Mouse (Mus musculus) heart, embryonic 16.5 days (tissue): ENCODE measurements around the gene Gar1. TPM values are rescaled to one million over a fixed set of nuclear protein-coding genes. Genes with fewer than 3 reads are reported as not detected.
A peak's percentile ranks its signal among the peaks of the same experiment; 100 is the strongest.

Source experiments
- ATAC-seq: fragments of 200-750 bp; cut with Nextera tagmentation; replicated peaks from 2 replicates; pipeline ENCODE4 v1.8.0; 2017; ENCODE audit warnings: moderate number of reproducible peaks; ENCODE audit not compliant: insufficient read depth, low FRiP score; ENCODE audit errors: extremely low read depth
- H3K27ac ChIP-seq: fragments of 300-500 bp; sonication (generic); 2 replicates; pipeline ENCODE4 v1.5.1; 2014; ENCODE audit warnings: mild to moderate bottlenecking, low read length, control low read depth, moderate library complexity
- H3K27me3 ChIP-seq: fragments of 300-500 bp; sonication (generic); 2 replicates; pipeline ENCODE4 v1.6.1; 2014; ENCODE audit warnings: low read length, mixed read lengths; ENCODE audit not compliant: control insufficient read depth, insufficient read depth
- H3K36me3 ChIP-seq: fragments of 300-500 bp; sonication (generic); 2 replicates; pipeline ENCODE4 v1.6.1; 2014; ENCODE audit not compliant: control insufficient read depth, insufficient read depth
- H3K4me1 ChIP-seq: fragments of 300-500 bp; sonication (generic); 2 replicates; pipeline ENCODE4 v1.6.1; 2014; ENCODE audit warnings: low read length, mixed read lengths; ENCODE audit not compliant: control insufficient read depth, insufficient read depth
- H3K4me2 ChIP-seq: fragments of 300-500 bp; sonication (generic); 2 replicates; pipeline ENCODE4 v1.6.1; 2014; ENCODE audit warnings: low read depth, mild to moderate bottlenecking, control low read depth, low read length
- H3K4me3 ChIP-seq: fragments of 300-500 bp; sonication (generic); 2 replicates; pipeline ENCODE4 v1.5.1; 2014; ENCODE audit warnings: mild to moderate bottlenecking, control low read depth, low read length
- H3K9ac ChIP-seq: fragments of 300-500 bp; sonication (generic); 2 replicates; pipeline ENCODE4 v1.6.1; 2014; ENCODE audit warnings: low read length, control low read depth
- H3K9me3 ChIP-seq: fragments of 300-500 bp; sonication (generic); replicated peaks from 2 replicates; pipeline ENCODE4 v1.6.1; 2016; ENCODE audit warnings: low read length; ENCODE audit not compliant: control insufficient read depth
- WGBS: fragments of 180-500 bp; shearing (Covaris S2); extraction: QIAGEN DNeasy Blood & Tissue Kit; methylation state at CpG from one replicate; pipeline ENCODE4 v1.1.7; 2014; 5-methylcytosine and 5-hydroxymethylcytosine counted together
- polyA plus RNA-seq: library from polyadenylated mRNA; unstranded; fragments of >200 nt; fragmentation: Nextera tagmentation; extraction: Ambion mirVana; gene quantifications from 2 replicates; pipeline ENCODE4 v1.2.1, GENCODE M21; 2015

Gene Gar1
- polyA plus RNA-seq, 1 experiment from 2014 or later = 42.0 TPM

DNA sequence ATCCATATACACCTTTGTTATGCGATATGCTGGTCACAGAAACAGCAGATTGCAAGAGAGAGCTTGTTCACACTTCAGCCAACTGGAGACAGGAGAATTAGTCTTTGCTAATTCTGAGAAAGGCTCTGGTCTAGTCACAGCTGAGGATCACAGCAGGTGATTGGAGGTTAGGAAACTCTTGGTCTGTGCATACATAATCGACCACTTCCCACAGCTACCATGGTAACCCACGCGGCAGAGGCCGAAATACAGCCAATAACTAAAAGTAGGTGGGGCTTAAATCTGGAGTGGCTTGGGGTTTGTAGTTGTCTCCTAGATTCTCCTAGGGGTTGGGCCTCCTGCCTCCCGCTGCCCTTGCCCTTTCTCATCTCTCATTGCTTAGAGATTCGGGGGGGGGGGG, 6.8 kb upstream of the Gar1 start:
- WGBS = 35% methylated on average over 7 of the region's 7 CpGs
- Histone ChIP-seq H3K9me3 (no peaks in the 10 kb centered on the region), H3K27ac (no peak overlapping the region), H3K36me3 (no peaks in the 10 kb centered on the region), H3K4me1 (peaks cover 8% of the 10 kb centered on the region; the same call in 1 of the 2 replicates), H3K27me3 (no peaks in the 10 kb centered on the region), H3K4me3 (no peak overlapping the region), H3K9ac (no peak overlapping the region), H3K4me2 (no peak overlapping the region)
- no peak for ATAC-seq

- H3K4me1 ChIP-seq = peaks cover 8% of the 10 kb centered on the region; the same call in 1 of the 2 replicates
- no peak overlapping the region for H3K4me3 ChIP-seq
- no peak for ATAC-seq
- no peak overlapping the region for H3K4me2 ChIP-seq
- H3K36me3 ChIP-seq = no peaks in the 10 kb centered on the region
- no peak overlapping the region for H3K9ac ChIP-seq
- H3K27ac ChIP-seq = no peak overlapping the region
- 65% methylated on average over 6 of the region's 6 CpGs for WGBS
- no peaks in the 10 kb centered on the region for H3K9me3 ChIP-seq
- H3K27me3 ChIP-seq = no peaks in the 10 kb centered on the region
Measured at GRCm38 (mm10) chr3:129836965-129837364, 5.8 kb upstream of the Gar1 start.

- WGBS = 18% methylated on average over 11 of the region's 11 CpGs
- H3K4me1 ChIP-seq = peaks cover 10% of the 10 kb centered on the region; the same call in 1 of the 2 replicates
- H3K27me3 ChIP-seq = no peaks in the 10 kb centered on the region
- peak overlapping the region; percentile 14 for H3K4me3 ChIP-seq
- no peak overlapping the region for H3K9ac ChIP-seq
- peak overlapping the region; percentile 54 for H3K4me2 ChIP-seq
- peak overlapping the region; percentile 67; the same call in 1 of the 2 replicates for H3K27ac ChIP-seq
- H3K36me3 ChIP-seq = no peaks in the 10 kb centered on the region
- no peak for ATAC-seq
- no peaks in the 10 kb centered on the region for H3K9me3 ChIP-seq
Measured at GRCm38 (mm10) chr3:129836051-129836697, 5.0 kb upstream of the Gar1 start.

DNA sequence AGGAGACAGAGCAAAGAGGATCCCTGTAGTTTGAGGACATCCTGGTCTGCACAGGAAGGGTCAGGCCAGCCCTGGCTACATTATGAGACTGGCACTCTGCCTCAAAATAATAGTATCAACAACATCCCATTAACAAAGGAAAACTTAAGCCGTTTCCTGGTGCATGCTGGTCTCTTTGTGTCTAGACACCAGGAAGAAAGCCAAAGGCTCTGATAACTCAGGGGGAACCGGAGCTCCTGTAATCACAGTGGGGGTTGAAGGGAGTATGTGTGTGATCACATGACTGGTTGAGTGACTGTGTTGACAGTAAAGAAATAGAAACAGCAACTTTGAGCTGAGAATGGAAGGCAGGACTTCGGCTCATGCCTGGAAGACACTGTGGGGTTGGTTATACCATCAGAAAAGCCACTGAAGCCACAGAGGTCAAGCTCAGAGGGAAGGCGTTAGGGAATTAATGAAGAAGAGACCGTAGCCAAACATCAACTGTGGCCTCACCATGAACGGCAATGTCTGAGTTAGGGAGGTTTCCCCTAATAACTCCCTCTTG, 4.3 kb upstream of the Gar1 start, which contains the start of gene Cfi:
Cfi (plus strand) TSS at position 497 of the 547 bp plus-strand sequence.
- Histone ChIP-seq H3K4me3 (peak within 1 kb of the TSS; percentile 14), H3K9ac (no peak within 1 kb of the TSS), H3K36me3 (no peaks in the 10 kb centered on the region), H3K4me1 (peaks cover 10% of the 10 kb centered on the region; the same call in 1 of the 2 replicates), H3K27me3 (no peaks in the 10 kb centered on the region), H3K27ac (peak within 1 kb of the TSS; percentile 67), H3K4me2 (peak within 1 kb of the TSS; percentile 54), H3K9me3 (no peaks in the 10 kb centered on the region)
- WGBS = 34% methylated on average over 6 of the region's 6 CpGs
- no peak for ATAC-seq

DNA sequence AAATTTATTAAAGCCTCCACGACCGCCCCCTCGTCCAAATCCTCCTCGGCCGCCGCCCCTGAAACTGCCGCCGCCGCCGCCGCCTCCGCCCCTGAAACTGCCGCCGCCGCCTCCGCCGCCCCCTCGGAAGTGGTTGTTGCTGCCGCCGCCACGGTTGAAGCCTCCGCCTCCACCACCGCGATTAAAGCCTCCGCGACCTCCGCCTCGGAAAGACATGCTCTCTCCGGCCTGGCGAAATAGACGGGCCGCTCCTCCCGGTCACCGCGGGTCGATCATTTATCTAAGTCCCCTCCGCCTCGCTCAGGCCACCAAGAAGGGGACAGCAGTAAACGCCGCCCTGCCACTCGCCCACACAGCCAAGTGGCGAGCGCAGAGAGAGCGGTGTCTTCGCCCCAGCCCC, 570 bp downstream of the Gar1 start:
- peak overlapping the region; percentile 87 for H3K9ac ChIP-seq
- H3K4me2 ChIP-seq = peak overlapping the region; percentile 95
- peaks cover 14% of the 10 kb centered on the region for H3K4me1 ChIP-seq
- H3K36me3 ChIP-seq = peaks cover 9% of the 10 kb centered on the region; the same call in 1 of the 2 replicates
- no peak; the same call in 1 of the 2 replicates for ATAC-seq
- WGBS = under 1% methylated on average over 45 of the region's 45 CpGs
- H3K27me3 ChIP-seq = no peaks in the 10 kb centered on the region
- H3K4me3 ChIP-seq = peak overlapping the region; percentile 97
- peak overlapping the region; percentile 94 for H3K27ac ChIP-seq
- no peaks in the 10 kb centered on the region for H3K9me3 ChIP-seq

DNA sequence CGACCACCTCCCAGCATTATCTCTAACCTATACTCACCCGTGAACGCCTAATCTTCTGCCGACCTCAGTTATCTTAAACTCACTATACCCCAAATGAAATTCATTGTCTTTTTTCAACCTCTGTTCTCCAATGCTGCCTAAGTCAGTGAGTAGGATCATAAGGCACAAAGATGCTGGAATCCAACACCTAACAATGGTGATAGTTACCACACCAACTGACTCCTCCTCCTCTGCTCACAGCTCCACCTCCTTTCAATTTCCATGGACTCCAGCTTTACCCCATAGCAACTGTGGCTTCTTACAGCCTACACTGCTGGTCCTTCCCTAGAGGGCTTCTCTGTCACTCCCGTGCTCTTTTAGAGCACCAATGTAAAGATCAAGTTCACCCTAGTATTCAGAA, 3.5 kb downstream of the Gar1 start:
- no peak for ATAC-seq
- WGBS = 86% methylated on average over 5 of the region's 5 CpGs
- no peaks in the 10 kb centered on the region for H3K9me3 ChIP-seq
- H3K27me3 ChIP-seq = no peaks in the 10 kb centered on the region
- no peak overlapping the region for H3K9ac ChIP-seq
- H3K36me3 ChIP-seq = peaks cover 24% of the 10 kb centered on the region
- peaks cover 12% of the 10 kb centered on the region for H3K4me1 ChIP-seq
- H3K4me3 ChIP-seq = no peak overlapping the region
- no peak overlapping the region for H3K4me2 ChIP-seq
- H3K27ac ChIP-seq = no peak overlapping the region

GRCm38 (mm10) chr3:129826691-129827090, 4.5 kb downstream of the Gar1 start:
- WGBS = 88% methylated on average over 10 of the region's 10 CpGs
- Histone ChIP-seq H3K9ac (no peak overlapping the region), H3K27ac (no peak overlapping the region)

GRCm38 (mm10) chr3:129824891-129825290, 6.3 kb downstream of the Gar1 start:
- H3K27ac ChIP-seq = no peak overlapping the region
- H3K27me3 ChIP-seq = no peaks in the 10 kb centered on the region
- no peak overlapping the region for H3K9ac ChIP-seq
- peaks cover 24% of the 10 kb centered on the region for H3K36me3 ChIP-seq
- H3K4me2 ChIP-seq = no peak overlapping the region
- no peaks in the 10 kb centered on the region for H3K9me3 ChIP-seq
- no peak for ATAC-seq
- H3K4me3 ChIP-seq = no peak overlapping the region
- 88% methylated on average over 10 of the region's 10 CpGs for WGBS
- H3K4me1 ChIP-seq = peaks cover 6% of the 10 kb centered on the region

More at GRCm38 (mm10) chr3:129826691-129827090, 4.5 kb downstream of the Gar1 start:
- Histone ChIP-seq H3K36me3 (peaks cover 24% of the 10 kb centered on the region), H3K27me3 (no peaks in the 10 kb centered on the region), H3K4me1 (peaks cover 11% of the 10 kb centered on the region), H3K4me3 (no peak overlapping the region), H3K9me3 (no peaks in the 10 kb centered on the region), H3K4me2 (no peak overlapping the region)
- ATAC-seq = no peak

DNA sequence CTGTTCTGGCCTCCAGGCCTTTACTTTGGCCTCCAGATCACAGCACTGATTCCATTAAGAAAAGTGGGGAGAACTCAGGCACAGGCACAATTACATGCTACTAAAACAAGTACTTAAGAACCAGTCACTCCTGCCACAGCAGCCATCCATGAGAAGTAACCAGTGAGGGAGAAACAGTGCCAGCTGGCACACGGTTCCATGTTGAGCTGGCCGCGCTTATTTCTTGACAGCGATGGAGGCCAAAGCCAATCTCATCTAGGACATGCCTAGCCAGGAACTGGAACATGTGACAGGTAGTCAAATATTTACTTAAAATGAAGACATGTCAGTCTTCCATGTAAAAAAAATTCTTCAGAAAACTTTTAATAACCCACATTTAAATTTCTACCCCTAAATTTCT, 7.0 kb downstream of the Gar1 start:
- Histone ChIP-seq H3K4me1 (no peaks in the 10 kb centered on the region), H3K9ac (no peak overlapping the region), H3K36me3 (peaks cover 24% of the 10 kb centered on the region), H3K27ac (no peak overlapping the region), H3K9me3 (no peaks in the 10 kb centered on the region), H3K27me3 (no peaks in the 10 kb centered on the region), H3K4me2 (no peak overlapping the region), H3K4me3 (no peak overlapping the region)
- no peak for ATAC-seq
- WGBS = 87% methylated on average over 4 of the region's 4 CpGs
